Mouse (Mus musculus): ENCODE data around the gene Mfsd4a.

Mfsd4a gene

GRCm38 (mm10) chr1:132065475-132066172 lies 2.2 kb downstream of the Mfsd4a start:
- no peak for DNase-seq (ENCODE audit: low spot score)

- no peak for DNase-seq (ENCODE audit: low spot score)
These were observed 2.9 kb downstream of the Mfsd4a start for GRCm38 (mm10) chr1:132065001-132065400.

- no peak for DNase-seq (ENCODE audit: low spot score)
These were observed 4.8 kb downstream of the Mfsd4a start for GRCm38 (mm10) chr1:132063096-132063495.

DNA sequence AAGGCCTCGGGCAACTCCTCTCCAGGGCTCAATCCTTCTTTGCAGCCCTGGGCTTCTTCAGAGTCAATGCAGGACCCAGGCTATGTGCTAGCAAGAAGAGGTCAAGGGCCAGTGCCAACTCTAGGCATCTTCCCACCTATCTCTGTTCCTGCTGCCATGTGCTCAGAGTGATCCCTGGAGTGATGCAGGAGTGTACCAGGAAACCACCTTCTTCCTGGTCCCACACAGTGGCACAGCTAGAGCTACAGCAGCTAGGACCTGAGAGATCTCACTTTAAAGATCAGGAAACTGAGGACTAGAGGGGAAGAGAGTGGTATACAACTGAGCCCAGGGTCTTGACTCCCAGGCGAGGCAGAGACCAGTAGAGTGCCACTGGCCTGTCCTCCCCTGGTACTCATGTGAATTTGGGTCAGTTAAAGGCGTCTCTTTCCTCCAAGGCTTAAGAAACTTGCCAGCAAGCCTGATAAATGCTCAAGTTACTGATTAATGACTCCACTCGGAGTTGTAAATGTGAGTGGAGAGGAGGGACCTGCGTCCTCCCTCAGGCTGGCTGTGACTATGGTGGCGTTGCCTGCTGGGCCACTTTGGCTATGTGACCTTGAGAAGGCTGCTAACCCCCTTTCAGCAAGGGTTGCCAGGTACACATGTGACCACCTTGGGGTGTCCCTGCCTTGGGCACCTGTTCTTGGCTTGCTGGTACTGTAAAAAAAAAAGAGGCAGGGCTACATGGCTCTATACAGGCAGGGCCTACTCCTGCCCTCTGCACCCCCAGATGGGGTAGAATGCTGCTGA lies 5.9 kb downstream of the Mfsd4a start:
- no peak for DNase-seq (ENCODE audit: low spot score)

- no peak for DNase-seq (ENCODE audit: low spot score)
These were observed 7.7 kb downstream of the Mfsd4a start for GRCm38 (mm10) chr1:132060036-132060769.

- no peak for DNase-seq (ENCODE audit: low spot score)
These were observed 9.3 kb downstream of the Mfsd4a start for GRCm38 (mm10) chr1:132058558-132058957.

GRCm38 (mm10) chr1:132055054-132055664 lies 12.7 kb downstream of the Mfsd4a start:
- DNase-seq (ENCODE audit: low spot score): no peak

DNA sequence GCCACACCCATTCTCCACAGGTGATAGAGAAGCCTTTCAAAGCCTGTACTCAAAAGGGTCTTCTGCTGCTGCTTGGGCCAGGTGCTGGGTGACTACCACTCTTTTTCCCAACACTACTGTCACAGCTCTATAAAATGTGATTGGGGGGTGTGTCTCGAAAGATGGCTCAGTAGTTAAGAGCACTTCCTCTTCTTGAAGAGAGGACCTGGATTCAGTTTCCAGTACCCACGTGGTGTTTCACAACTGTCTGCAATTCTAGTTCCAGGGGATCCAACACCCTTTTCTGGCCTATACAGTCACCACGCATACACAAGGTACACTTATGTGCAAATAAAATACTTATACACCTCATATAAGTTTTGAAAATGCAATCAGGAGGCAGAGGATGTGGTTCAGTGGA lies 13.5 kb downstream of the Mfsd4a start:
- no peak for DNase-seq (ENCODE audit: low spot score)

GRCm38 (mm10) chr1:132051746-132052145 lies 16.1 kb downstream of the Mfsd4a start:
- no peak for DNase-seq (ENCODE audit: low spot score)

GRCm38 (mm10) chr1:132046143-132046735 lies 21.6 kb downstream of the Mfsd4a start:
- DNase-seq (ENCODE audit: low spot score): no peak

DNA sequence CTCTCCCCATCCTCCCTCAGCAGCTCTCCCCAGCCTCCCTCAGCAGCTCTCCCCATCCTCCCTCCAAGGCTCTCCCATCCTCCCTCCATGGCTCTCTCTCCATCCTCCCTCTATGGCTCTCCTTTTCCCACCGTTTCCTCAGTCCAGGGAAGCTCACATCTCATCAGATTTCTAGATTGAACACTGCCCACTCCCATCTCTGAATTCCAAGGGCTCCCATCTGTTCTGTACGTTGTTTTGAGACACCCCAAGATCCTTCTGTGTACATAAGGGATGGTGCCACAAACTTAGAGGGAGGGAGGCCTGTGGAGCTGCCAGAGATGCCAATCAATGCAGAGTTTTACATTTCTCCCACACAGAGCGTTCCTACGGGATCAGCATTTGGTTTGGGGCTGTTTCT lies 24.1 kb downstream of the Mfsd4a start:
- no peak for DNase-seq (ENCODE audit: low spot score)

GRCm38 (mm10) chr1:132040201-132040621 lies 27.7 kb downstream of the Mfsd4a start:
- DNase-seq (ENCODE audit: low spot score): no peak

DNA sequence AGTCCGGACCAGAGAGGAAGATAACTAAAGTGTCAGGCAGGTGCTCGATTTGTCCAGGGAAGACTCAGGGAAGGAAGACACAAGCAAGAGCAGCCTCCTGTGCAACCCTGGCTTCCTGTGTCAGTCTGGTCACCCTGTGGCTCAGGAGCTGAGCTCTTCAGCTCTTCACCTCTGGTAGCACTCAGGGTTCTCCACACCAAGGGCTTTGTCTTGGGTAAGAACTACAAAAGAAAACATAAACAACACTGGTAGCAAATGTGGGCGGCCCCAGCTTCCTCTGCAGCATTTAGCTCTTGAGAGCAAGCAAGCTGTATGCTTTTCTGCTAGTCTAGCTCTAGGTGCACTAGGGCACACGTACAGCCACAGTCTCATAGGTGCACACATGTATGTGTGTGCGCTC lies 29.1 kb downstream of the Mfsd4a start:
- DNase-seq (ENCODE audit: low spot score): no peak

DNA sequence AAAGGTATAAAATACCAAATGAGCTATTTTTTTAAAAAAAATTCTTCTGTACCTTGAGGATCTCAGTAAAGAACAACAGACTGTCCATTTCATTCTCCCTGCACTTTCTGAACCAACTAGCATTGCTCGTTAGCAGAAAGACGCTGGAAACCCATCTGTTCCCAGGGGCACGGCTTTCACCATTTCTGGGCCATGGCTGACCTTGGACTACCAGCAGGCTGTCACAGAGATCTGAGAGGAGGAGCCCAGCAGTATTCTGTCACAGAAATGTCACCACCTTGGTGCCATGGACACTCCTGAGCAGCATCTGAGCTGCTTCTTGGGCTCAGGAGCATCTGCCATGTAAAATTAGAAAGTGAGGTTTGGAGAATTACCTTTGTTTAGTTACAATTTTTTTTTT lies 30.1 kb downstream of the Mfsd4a start:
- DNase-seq (ENCODE audit: low spot score): no peak

GRCm38 (mm10) chr1:132032172-132032571 lies 35.7 kb downstream of the Mfsd4a start:
- no peak for DNase-seq (ENCODE audit: low spot score)

DNA sequence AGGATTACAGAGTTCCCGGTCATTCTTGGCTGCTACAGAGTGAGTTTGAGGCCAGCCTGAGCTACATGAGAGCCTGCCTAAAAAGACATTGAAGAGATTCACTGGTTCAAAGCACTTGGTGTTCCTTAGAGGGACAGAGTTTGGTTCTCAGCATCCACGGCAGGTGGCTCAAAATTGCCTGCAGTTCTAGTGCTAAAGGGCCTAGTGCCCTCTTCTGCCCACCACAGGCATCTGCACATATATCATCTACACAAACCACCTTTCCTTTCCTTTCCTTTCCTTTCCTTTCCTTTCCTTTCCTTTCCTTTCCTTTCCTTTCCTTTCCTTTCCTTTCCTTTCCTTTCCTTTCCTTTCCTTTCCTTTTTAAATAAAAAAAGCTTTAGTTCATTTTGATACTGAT lies 37.3 kb downstream of the Mfsd4a start:
- DNase-seq (ENCODE audit: low spot score): no peak

GRCm38 (mm10) chr1:132028413-132028812 lies 39.4 kb downstream of the Mfsd4a start:
- DNase-seq (ENCODE audit: low spot score): no peak

GRCm38 (mm10) chr1:132027978-132028377 lies 39.9 kb downstream of the Mfsd4a start:
- DNase-seq (ENCODE audit: low spot score): no peak

DNA sequence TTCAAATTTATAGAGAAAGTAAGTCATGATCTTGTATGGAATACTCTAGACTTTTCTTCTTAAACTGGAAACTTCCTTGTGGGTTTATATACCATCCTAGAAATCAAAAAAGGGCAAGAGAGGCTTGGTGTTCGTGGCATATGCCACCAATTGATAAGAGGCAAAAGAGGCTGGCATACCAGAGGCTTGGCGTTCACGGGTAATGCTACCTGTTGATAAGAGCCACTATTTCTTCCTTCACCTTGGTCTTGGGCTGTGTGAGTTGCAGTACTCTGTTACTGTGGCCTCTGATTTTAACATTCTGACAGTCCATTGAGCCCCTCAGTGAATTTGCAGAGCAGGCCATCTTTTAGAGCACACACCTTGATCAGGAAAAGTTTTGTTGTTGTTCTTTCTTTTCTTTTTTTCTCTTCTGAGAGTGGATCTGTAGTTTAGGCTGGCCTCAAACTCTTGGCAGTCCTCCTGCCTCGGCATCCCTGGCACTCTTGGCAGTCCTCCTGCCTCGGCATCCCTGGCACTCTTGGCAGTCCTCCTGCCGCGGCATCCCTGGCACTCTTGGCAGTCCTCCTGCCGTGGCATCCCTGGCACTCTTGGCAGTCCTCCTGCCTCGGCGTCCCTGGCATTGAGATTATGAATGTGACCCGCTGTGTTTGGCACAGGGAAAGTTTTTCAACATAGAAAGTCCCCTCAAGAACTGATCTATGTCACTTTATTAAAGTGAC lies 40.8 kb downstream of the Mfsd4a start:
- no peak for DNase-seq (ENCODE audit: low spot score)

DNA sequence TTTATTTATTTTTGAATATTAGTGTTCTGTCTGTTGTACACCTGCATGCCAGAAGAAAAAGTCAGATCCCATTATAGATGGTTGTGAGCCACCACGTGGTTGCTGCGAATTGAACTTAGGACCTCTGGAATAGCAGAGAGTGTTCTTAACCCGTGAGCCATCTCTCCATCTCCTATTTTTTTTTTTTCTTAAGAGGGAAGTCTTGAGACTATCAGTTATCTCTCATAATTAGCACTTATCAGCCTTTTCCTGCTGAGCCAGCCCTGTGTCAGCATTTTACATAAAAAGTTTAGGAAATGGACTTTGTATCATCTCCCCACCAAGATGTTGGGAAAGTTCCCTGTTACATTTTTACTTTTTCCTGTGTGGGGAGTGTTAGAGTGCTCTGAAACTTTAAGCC lies 45.8 kb downstream of the Mfsd4a start:
- no peak for DNase-seq (ENCODE audit: low spot score)

DNA sequence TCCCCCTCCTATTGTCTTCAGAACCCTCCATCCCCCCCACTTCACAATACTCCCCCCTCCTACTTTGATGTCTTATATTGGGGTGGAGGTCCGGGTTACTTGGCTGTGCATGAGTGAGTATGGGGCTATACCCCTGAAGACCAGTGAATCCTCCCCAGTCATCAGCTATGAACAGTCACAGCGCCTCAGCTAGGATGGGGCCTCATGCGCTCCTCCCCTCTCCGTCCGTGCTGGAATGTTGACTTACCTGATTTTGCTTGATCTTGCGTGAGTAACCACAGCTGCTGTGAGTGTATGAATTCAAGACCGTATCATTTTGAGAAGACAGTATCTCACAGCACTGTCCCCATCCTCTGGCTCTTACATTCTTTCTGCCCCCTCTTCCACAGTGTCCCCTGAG lies 48.0 kb downstream of the Mfsd4a start:
- DNase-seq (ENCODE audit: low spot score): no peak

Measured in urinary bladder, postnatal 10 days (tissue).